Mouse (Mus musculus): ENCODE results near the gene Meaf6.

Gene Meaf6

GRCm38 (mm10) chr4:125115081-125115480 is 30.1 kb downstream of the Meaf6 start:
- DNase-seq (ENCODE audit: low read depth in 2 of 2, low spot score in 2 of 2), result no peak

- no peak for DNase-seq (ENCODE audit: low read depth in 2 of 2, low spot score in 2 of 2)
These were observed 30.8 kb downstream of the Meaf6 start for GRCm38 (mm10) chr4:125115710-125116089.

GRCm38 (mm10) chr4:125116090-125116861 is 31.3 kb downstream of the Meaf6 start:
- DNase-seq (ENCODE audit: low read depth in 2 of 2, low spot score in 2 of 2), result no peak

DNA sequence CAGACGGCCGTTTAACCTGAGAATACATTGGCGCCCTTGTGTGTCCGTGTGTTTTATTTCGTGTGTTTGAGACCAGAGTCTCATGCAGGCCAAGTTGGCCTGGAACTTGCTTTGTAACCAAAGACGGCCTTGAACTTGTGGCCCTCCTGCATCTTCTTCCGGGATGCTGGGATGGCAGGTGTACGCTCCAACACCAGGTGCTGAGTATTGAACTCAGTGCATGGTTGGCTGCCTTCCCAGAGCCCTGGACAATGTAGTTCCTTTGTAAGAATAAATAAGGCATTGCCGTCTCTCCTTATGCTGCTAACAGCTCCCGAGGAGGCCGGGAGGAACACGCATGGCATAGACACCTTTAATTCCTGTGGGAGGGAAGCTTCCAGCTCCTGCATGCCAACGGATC is 32.0 kb downstream of the Meaf6 start:
- DNase-seq (ENCODE audit: low read depth in 2 of 2, low spot score in 2 of 2), result no peak

DNA sequence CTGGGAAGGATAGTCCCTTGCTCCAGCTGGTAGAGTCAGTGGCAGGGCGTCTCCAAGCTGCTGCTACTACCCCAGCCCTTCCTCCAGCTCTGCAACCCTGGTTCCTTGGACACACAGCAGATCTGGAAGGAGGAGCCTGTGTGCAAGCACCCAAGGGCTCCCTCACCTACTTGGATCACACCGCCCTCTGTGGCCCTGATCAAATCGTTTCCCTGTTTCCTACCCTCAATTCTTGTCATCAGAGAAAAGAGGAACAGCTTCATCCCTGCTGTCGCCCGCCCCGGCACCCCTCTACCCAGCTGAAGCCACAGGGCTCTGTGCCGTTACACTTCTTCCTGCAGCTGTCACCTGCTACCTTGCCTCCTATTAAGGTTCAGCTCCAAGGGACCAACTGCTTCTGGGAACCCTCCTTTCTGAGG is 33.0 kb downstream of the Meaf6 start:
- no peak for DNase-seq (ENCODE audit: low read depth in 2 of 2, low spot score in 2 of 2)

GRCm38 (mm10) chr4:125119070-125119469 is 34.1 kb downstream of the Meaf6 start:
- DNase-seq (ENCODE audit: low read depth in 2 of 2, low spot score in 2 of 2), result no peak

- DNase-seq (ENCODE audit: low read depth in 2 of 2, low spot score in 2 of 2), result no peak
These were observed 34.8 kb downstream of the Meaf6 start for GRCm38 (mm10) chr4:125119721-125120120.

DNA sequence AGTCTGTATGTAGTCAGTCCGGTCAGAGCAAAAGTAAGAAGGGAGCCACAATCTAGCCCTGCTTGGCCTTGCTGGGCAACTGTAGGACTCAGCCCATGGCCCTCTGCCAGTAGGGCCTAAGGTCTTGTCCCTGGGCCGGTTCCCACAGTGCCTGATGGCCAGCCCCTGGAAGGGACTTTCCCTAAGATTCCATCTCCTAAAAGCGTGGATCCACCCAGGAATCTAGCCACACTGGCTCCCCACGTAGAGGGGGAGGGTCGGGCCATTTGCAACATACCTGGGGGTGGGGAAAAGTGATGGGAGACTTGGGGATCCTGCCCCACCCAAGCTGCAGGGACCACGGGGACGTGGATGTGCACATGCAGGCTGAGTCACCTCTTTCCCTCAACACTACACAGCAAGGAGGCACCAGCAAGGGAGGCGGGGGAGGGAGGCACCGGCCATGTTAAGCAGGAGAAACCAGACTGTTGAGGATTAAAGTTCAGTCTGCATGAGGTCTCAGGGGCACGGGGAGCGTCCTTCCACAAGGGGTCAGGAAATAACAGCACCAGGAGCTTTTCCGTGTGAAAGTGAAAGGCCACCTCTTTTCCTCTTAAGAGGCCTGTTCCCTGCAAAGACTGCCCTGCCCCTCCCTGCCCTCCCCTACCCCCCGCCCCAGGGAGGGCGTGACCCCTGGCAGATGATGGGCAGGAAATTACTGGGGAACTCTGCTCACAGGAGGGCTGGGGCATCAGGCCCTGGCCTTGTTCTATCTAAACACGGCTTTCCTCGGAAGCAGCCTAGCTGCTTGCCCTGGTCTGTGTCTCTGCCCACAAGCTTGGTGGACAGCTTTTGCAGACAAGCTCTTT is 37.7 kb downstream of the Meaf6 start:
- DNase-seq (ENCODE audit: low read depth in 2 of 2, low spot score in 2 of 2), result no peak

DNA sequence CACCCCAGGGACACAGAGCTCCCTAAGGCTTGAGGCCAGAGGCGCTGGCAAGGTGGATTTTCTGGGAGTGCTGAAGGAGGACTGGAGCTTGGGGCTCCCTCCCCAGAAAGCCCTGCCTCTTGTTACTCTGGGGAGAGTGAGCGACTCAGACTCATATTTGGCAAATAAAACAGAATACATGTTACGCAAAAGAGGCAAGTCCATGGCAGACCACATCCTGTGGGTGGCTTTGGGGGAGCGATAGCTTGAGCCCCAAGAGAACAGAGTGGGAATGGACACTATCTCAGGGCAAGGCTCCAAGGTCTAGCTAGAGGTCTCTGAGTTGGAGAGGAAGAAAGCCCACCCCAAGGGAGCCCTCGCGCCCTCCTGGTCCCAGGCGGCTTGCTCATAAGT is 38.3 kb downstream of the Meaf6 start:
- DNase-seq (ENCODE audit: low read depth in 2 of 2, low spot score in 2 of 2), result no peak

GRCm38 (mm10) chr4:125124424-125125209 is 39.7 kb downstream of the Meaf6 start:
- peak; percentile 80 to 82 for DNase-seq (ENCODE audit: low read depth in 2 of 2, low spot score in 2 of 2)

DNA sequence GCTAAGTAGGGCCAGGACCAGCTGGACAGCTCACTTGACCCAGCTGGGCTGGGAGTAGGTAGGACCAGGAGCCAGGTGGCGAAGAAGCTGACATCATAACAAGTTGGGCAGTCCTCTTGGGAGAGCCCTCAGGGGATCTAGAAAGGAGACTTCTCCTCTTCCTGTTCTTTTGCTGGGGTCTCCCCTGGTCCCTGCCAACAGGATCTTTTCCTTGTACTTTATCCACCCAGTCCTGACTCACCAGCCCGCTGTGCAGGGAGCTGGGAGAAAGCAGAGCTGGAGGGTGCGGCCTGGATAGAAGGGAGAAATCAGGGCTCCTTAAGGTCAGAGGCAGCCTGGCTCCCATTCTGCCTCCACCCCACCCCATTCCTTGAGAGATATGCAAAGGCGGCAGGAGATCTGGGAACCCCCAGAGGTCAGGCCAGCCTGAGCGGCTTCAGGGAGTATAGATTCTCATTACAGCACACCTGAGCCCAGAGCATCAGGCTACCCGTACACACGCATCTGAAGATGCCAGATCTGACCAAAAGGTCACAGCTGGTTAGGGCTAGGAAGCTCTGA is 40.5 kb downstream of the Meaf6 start:
- no peak for DNase-seq (ENCODE audit: low read depth in 2 of 2, low spot score in 2 of 2)

DNA sequence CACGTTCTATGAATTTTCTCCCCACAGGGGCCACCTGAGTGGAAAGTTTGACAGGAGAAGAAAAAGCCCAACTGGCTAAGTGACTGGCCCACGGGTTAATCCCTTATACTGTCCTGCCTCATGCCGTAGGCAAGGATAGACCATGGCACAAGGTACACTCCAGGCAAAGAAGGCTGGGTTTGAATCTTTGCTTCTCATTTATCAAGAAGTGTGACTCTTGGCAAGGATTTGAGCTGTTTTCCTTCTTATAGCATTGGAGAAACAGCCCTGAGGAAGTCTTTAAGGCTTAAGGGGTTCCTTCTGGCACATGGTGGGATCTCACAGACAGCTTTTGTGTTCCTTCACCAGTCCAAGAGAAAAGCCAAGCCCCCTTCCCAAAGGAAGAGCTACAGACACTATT is 41.3 kb downstream of the Meaf6 start:
- DNase-seq (ENCODE audit: low read depth in 2 of 2, low spot score in 2 of 2), result no peak

DNA sequence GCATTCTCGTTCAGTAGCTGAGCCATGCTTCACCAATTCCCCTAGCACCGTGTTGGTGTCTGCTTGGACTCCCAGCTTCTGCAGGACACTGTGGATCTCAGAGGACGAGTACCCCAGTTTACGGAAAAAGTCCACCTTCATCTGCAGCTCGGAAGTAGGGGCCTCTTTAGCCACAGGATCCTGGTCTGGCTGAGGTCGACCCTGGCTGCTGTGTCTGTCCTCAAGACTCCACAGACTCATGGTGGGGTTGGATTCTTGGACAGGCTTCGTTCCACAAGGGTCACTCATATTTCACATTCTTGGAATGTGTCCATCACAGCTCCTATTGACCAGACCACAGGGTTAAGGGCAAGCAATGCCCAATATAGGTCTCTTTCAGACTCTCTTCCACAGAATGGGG is 41.8 kb downstream of the Meaf6 start:
- no peak for DNase-seq (ENCODE audit: low read depth in 2 of 2, low spot score in 2 of 2)

- peak; percentile 90 to 91 for DNase-seq (ENCODE audit: low read depth in 2 of 2, low spot score in 2 of 2)
These were observed 42.6 kb downstream of the Meaf6 start, which contains the start of gene Zc3h12a for GRCm38 (mm10) chr4:125127305-125128084. Gene Zc3h12a, minus strand, starts transcription at chr4:125127840.

DNA sequence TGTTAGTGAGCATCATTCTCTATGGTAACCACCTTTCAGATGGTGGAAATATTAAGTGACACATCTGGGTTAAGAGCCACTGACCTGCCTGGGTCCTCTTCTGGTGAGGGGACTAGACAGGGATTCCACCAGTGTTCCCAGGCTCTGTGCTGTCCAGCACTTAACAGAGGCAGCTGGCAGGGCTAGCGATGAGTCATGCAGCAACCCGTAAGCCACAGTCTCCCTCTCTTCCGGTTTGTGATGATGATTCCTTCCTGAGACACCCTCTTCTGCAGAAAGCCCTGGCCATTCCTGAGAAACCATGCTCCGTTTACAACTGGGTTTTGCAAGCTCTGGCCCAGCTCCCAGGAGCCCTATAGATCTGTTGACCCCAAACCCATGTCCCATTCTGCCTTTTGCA is 46.6 kb downstream of the Meaf6 start:
- DNase-seq (ENCODE audit: low read depth in 2 of 2, low spot score in 2 of 2), result no peak

GRCm38 (mm10) chr4:125132394-125132793 is 47.5 kb downstream of the Meaf6 start:
- peak; percentile 69 to 79 for DNase-seq (ENCODE audit: low read depth in 2 of 2, low spot score in 2 of 2)

- DNase-seq (ENCODE audit: low read depth in 2 of 2, low spot score in 2 of 2), result no peak
These were observed 49.3 kb downstream of the Meaf6 start for GRCm38 (mm10) chr4:125134192-125134591.

- DNase-seq (ENCODE audit: low read depth in 2 of 2, low spot score in 2 of 2), result no peak
These were observed 49.7 kb downstream of the Meaf6 start for GRCm38 (mm10) chr4:125134631-125135030.

DNA sequence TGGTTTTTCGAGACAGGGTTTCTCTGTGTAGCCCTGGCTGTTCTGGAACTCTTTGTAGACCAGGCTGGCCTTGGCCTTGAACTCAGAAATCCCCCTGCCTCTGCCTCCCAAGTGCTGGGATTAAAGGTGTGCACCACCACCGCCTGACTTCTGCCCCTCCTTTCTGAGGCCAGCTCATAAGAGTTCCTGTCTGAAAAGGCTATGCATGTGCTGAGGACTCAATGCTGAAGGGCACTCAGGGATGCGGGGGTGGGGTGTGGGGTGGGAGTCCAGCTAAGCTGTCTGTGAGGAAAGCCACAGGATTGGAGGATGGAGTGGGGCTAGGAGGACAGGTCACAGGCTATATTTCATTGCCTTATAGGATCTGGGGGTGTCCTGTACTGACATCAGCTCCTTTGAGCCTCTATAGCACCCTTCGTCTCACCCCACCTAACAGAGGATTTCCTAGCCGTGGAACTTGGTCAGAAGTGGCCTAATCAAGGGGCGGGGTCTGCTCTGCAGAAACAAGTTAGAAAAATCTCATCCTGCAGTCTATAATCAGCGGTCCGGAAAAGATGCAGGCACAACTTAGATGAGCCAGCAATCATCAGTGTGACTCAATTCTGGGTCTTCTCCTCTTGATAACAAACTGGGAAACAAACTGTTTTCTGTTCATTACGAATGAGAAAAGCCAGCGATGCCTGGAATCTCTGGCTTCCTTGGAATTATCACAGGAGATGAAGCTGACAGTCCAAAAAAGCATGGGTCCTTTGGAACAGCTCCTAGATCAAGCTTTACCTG is 50.3 kb downstream of the Meaf6 start:
- no peak for DNase-seq (ENCODE audit: low read depth in 2 of 2, low spot score in 2 of 2)

Data from CD8-positive naive resting alpha-beta T cell, adult 2 months (primary cell).